Mouse (Mus musculus): ENCODE results near the gene Prima1.

DNA sequence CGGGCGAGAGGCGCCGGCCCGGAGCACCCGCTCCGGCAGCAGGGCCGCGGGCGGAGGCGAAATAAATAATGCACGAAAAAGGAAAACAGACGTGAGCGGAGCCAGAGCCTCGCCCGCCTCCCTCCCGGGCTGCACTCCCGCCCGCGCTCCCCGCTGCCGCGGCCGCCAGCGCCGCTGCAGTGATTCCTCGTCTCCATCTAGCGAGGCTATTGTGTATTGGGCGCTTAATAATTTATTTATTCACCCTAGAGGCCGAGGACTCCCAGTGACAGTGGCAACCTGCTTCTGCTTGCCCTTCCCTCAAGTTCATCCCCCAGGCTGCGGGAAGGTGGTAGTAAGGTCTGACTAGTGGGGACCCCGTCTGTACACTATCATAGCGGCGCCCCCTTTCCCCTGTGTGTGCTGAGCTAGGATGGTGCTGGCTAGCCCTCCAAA, 658 bp upstream of the Prima1 start:
- no peak for TF ChIP-seq CTCF (IDR thresholded peaks at IDR 0.05; ENCODE audit: insufficient read depth, low read length)
- TF ChIP-seq POLR2A (IDR thresholded peaks at IDR 0.05; ENCODE audit: borderline replicate concordance, extremely low read depth, low read depth, low read length): no peak
